Mouse (Mus musculus) G1E (cell line): ENCODE measurements around the gene Dnase1l1. TPM values are rescaled to one million over a fixed set of nuclear protein-coding genes. Genes with fewer than 3 reads are reported as not detected.

Experiments
- ATAC-seq: 2 replicates; pipeline ENCODE4 v1.8.0; 2016; ENCODE audit warnings: mild to moderate bottlenecking; ENCODE audit not compliant: insufficient number of reproducible peaks, poor library complexity, low FRiP score, severe bottlenecking; ENCODE audit errors: extremely low read depth
- DNase-seq: peaks from one replicate; pipeline ENCODE4 v3.0.0; 2012; ENCODE audit warnings: low spot score
- H3K27me3 ChIP-seq: 2 replicates; pipeline ENCODE4 v1.6.1; 2012; ENCODE audit warnings: mild to moderate bottlenecking, low read length, inconsistent platforms; ENCODE audit not compliant: insufficient read depth
- H3K36me3 ChIP-seq: replicated peaks from 2 replicates; pipeline ENCODE3; 2012; ENCODE audit warnings: mild to moderate bottlenecking, inconsistent platforms
- H3K4me1 ChIP-seq: 2 replicates; pipeline ENCODE4 v1.6.1; 2012; ENCODE audit warnings: low read depth, low read length, inconsistent platforms, mixed read lengths; ENCODE audit not compliant: insufficient read depth
- H3K4me3 ChIP-seq: 2 replicates; pipeline ENCODE4 v1.5.1; 2012; ENCODE audit warnings: low read depth, mild to moderate bottlenecking, inconsistent platforms, low read length, moderate library complexity, mixed read lengths
- H3K9me3 ChIP-seq: replicated peaks from 2 replicates; pipeline ENCODE4 v1.6.1; 2012; ENCODE audit warnings: inconsistent platforms
- CTCF ChIP-seq: IDR thresholded peaks from 2 replicates; pipeline ENCODE4 v1.5.1; 2012; ENCODE audit warnings: low read depth, low read length, inconsistent platforms, mixed read lengths
- GATA1 ChIP-seq: IDR thresholded peaks from 2 replicates; pipeline ENCODE4 v1.6.1; 2012; ENCODE audit warnings: borderline replicate concordance, low read length, inconsistent platforms, mixed read lengths
- GATA2 ChIP-seq: IDR thresholded peaks from 2 replicates; pipeline ENCODE4 v1.6.1; 2012; ENCODE audit warnings: low read depth, low read length, inconsistent platforms, borderline replicate concordance
- POLR2AphosphoS5 ChIP-seq: IDR thresholded peaks from 2 replicates; pipeline ENCODE4 v1.6.1; 2012; ENCODE audit warnings: low read depth, low read length, inconsistent platforms; ENCODE audit not compliant: insufficient replicate concordance
- TAL1 ChIP-seq: conservative IDR thresholded peaks from 2 replicates; pipeline ENCODE4 v1.6.1; 2012; ENCODE audit warnings: low read depth, low read length, inconsistent platforms, mixed read lengths
- polyA plus RNA-seq: library from polyadenylated mRNA; stranded (reverse); fragments of >175 nt; gene quantifications from 2 replicates; pipeline ENCODE4 v1.2.3, GENCODE M21; 2012
- total RNA-seq, 2 experiments: library from RNA; stranded (forward) in 1 of 2; stranded (reverse) in 1 of 2; fragments of 200-1000 nt in 1 of 2; fragments of >200 nt in 1 of 2; fragmentation: Nextera tagmentation in 1 of 2; gene quantifications; 2 replicates each; pipeline ENCODE4 v1.2.3; 2014 to 2017

Dnase1l1 gene
- total and polyA plus RNA-seq, 3 experiments = 0.34 to 48.7 (median 25.1) TPM

- no peak for ATAC-seq
- Histone ChIP-seq H3K9me3 (no peaks in the 10 kb centered on the region), H3K27me3 (no peaks in the 10 kb centered on the region), H3K4me3 (peak overlapping the region; percentile 77), H3K4me1 (peaks cover 49% of the 10 kb centered on the region), H3K36me3 (peaks cover 15% of the 10 kb centered on the region)
- TF ChIP-seq POLR2AphosphoS5 (no peak), GATA2 (no peak), TAL1 (no peak), GATA1 (no peak), CTCF (no peak)
- no peak for DNase-seq
Observed at GRCm38 (mm10) chrX:74246693-74247092, 35.4 kb downstream of the Dnase1l1 start.

DNA sequence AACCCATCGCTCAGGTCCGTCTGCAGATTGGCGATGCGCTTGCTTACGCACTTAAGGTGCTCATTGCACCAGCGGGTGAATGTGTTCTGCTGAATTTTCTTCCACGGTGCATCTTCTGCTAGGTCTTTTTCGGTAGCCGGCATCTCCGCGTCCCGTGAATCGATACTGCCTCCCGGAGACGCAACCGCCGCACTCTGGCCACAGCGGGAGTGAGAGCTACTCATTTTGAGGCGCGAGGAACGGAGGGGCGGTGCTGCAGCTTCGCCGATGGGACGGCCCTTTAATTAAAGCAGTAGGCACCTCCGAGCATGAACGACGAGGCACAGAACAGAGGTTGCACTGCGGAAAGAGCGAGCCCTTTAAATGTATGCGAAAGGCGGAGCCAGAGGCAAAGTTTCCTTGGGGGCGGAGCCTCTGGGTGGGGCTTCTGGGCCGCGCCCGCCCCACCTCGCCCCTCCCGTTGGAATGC lies 35.9 kb downstream of the Dnase1l1 start:
- Histone ChIP-seq H3K36me3 (peaks cover 19% of the 10 kb centered on the region), H3K9me3 (no peaks in the 10 kb centered on the region), H3K27me3 (no peaks in the 10 kb centered on the region), H3K4me3 (peak overlapping the region; percentile 77), H3K4me1 (peaks cover 53% of the 10 kb centered on the region)
- peak; percentile 41 for DNase-seq
- no peak for TF ChIP-seq CTCF
- TF ChIP-seq POLR2AphosphoS5 = peak; percentile 59; the same call in 1 of the 2 replicates
- ATAC-seq = peak; percentile 65

- DNase-seq = peak; percentile 37
- ATAC-seq = no peak
- no peak for TF ChIP-seq GATA2
- no peak for TF ChIP-seq TAL1
- TF ChIP-seq POLR2AphosphoS5 = no peak
- TF ChIP-seq CTCF = no peak
- no peak for TF ChIP-seq GATA1
- peak overlapping the region; percentile 77 for H3K4me3 ChIP-seq
- H3K4me1 ChIP-seq = peaks cover 59% of the 10 kb centered on the region
- peaks cover 25% of the 10 kb centered on the region for H3K36me3 ChIP-seq
- no peaks in the 10 kb centered on the region for H3K9me3 ChIP-seq
- H3K27me3 ChIP-seq = no peaks in the 10 kb centered on the region
Observed at GRCm38 (mm10) chrX:74245687-74246086, 36.5 kb downstream of the Dnase1l1 start.

DNA sequence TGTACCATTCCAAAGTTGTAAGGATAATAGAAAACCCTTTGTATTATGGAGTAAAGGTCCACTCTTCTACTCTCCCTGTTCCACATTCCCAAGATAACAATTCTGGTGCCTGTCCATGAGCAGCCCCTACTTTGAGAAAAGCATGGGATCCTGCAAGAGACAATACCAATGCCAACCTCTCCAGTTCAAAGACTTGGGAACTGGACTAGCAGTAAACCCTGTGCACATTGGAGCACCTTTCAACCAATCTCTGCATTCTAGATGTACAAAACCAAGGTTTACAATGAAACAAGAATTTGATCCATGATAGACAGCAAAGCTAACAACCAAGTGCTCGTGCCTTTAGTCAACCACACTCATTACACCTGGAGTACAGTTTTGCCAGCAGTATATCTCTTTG lies 37.0 kb downstream of the Dnase1l1 start:
- no peak for DNase-seq
- Histone ChIP-seq H3K4me1 (peaks cover 62% of the 10 kb centered on the region), H3K4me3 (peak overlapping the region; percentile 77), H3K36me3 (peaks cover 31% of the 10 kb centered on the region), H3K9me3 (no peaks in the 10 kb centered on the region), H3K27me3 (no peaks in the 10 kb centered on the region)
- no peak for ATAC-seq
- TF ChIP-seq GATA1 (no peak), GATA2 (no peak), CTCF (no peak), TAL1 (no peak), POLR2AphosphoS5 (no peak)

DNA sequence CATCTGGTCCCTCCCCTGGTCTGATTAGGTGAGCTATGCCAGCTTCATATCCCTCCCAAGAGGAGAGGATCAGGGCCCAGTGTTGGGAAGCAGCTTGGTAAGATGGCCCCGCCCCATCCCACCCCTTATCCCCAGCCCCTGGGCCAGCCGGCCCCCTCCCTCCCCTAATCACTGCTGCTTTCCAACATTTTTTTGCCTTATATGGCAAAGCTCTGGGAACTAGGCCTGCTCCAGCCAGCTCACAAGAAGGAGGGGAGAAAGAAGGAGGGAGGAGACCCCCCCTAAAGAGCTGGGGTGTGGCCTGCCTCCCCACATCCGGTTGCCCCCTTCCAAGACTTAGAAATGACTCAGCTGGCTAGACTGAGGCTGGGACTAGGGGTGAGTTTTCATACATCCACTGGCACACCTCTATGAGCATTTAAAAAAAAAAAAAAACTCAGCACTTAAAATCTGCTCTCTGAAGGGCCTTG lies 37.5 kb downstream of the Dnase1l1 start:
- DNase-seq (peak; percentile 35), ATAC-seq (peak; percentile 10; the same call in 1 of the 2 replicates)
- H3K36me3 ChIP-seq = peaks cover 35% of the 10 kb centered on the region
- TF ChIP-seq POLR2AphosphoS5 (no peak), TAL1 (no peak), CTCF (no peak), GATA1 (no peak), GATA2 (no peak)
- no peaks in the 10 kb centered on the region for H3K27me3 ChIP-seq
- H3K4me3 ChIP-seq = peak overlapping the region; percentile 77
- no peaks in the 10 kb centered on the region for H3K9me3 ChIP-seq
- H3K4me1 ChIP-seq = peaks cover 63% of the 10 kb centered on the region

- Histone ChIP-seq H3K4me3 (peak overlapping the region; percentile 77; the same call in 1 of the 2 replicates), H3K9me3 (no peaks in the 10 kb centered on the region), H3K27me3 (no peaks in the 10 kb centered on the region), H3K4me1 (peaks cover 62% of the 10 kb centered on the region), H3K36me3 (peaks cover 44% of the 10 kb centered on the region)
- TF ChIP-seq GATA2 = no peak
- TF ChIP-seq GATA1 = no peak
- TF ChIP-seq TAL1 = no peak
- no peak for TF ChIP-seq CTCF
- no peak for TF ChIP-seq POLR2AphosphoS5
- DNase-seq (peak; percentile 81), ATAC-seq (peak; percentile 75)
Observed at GRCm38 (mm10) chrX:74243807-74244206, 38.3 kb downstream of the Dnase1l1 start.

- H3K36me3 ChIP-seq = peaks cover 48% of the 10 kb centered on the region
- ATAC-seq = no peak
Observed at GRCm38 (mm10) chrX:74243396-74243795, 38.7 kb downstream of the Dnase1l1 start.

More at GRCm38 (mm10) chrX:74243396-74243795, 38.7 kb downstream of the Dnase1l1 start:
- Histone ChIP-seq H3K27me3 (no peaks in the 10 kb centered on the region), H3K9me3 (no peaks in the 10 kb centered on the region), H3K4me3 (peak overlapping the region; percentile 77; the same call in 1 of the 2 replicates), H3K4me1 (peaks cover 60% of the 10 kb centered on the region)
- TF ChIP-seq TAL1 (no peak), CTCF (no peak), GATA2 (no peak), GATA1 (no peak), POLR2AphosphoS5 (no peak)
- DNase-seq = peak; percentile 12
